Comparison of ENCODE assay signal across 8 mouse cellular contexts in genomic region chr11:47988697-47989533, GRCm38 (mm10). TPM values are rescaled to one million over a fixed set of nuclear protein-coding genes. Genes with fewer than 3 reads are reported as not detected.
DNase-seq lines count a peak whose midpoint lies in the region; ATAC-seq and TF ChIP-seq lines count a peak whose summit lies in the region.

Gene Sgcd (minus strand): TSS chr11:47988969.

- ATAC-seq in cerebellum, adult (ENCODE audit: insufficient number of reproducible peaks, low FRiP score, low TSS enrichment): peak; percentile 45
- ATAC-seq in embryonic facial prominence, embryonic 11.5 days (replicated peaks; ENCODE audit: insufficient number of reproducible peaks, low FRiP score, low TSS enrichment, low read depth): peak; percentile 95
- peak; percentile 93 for ATAC-seq in kidney, embryonic 15.5 days (replicated peaks; ENCODE audit: low FRiP score)
- peak; percentile 83 for ATAC-seq in limb, embryonic 14.5 days (ENCODE audit: low FRiP score, low read depth)
- peak; percentile 84 for ATAC-seq in neural tube, embryonic 15.5 days (ENCODE audit: low FRiP score)

- no peak for DNase-seq in cerebellum, adult 8-10 months
- peak; percentile 70 for DNase-seq in embryonic facial prominence, embryonic 11.5 days (ENCODE audit: low spot score)
- peak; percentile 91 for DNase-seq in heart, adult 11 months
- peak; percentile 29 for DNase-seq in limb, embryonic 14.5 days (ENCODE audit: low spot score)
- no peak for DNase-seq in c-Kit-positive CD71-positive TER-119-positive erythroid progenitor cells, embryonic 14.5 days (ENCODE audit: low spot score)

- no peaks in the 10 kb centered on the region for H3K36me3 ChIP-seq in embryonic facial prominence, embryonic 11.5 days (replicated peaks; ENCODE audit: control insufficient read depth, insufficient read depth, low read depth, low read length)
- H3K36me3 ChIP-seq in kidney, embryonic 15.5 days: no peaks in the 10 kb centered on the region
- no peaks in the 10 kb centered on the region for H3K36me3 ChIP-seq in limb, embryonic 14.5 days (ENCODE audit: control insufficient read depth, insufficient read depth, low read length)
- H3K36me3 ChIP-seq in neural tube, embryonic 15.5 days: no peaks in the 10 kb centered on the region

- H3K9ac ChIP-seq in embryonic facial prominence, embryonic 11.5 days (replicated peaks; ENCODE audit: low read length): peak within 1 kb of the TSS; percentile 68
- peak within 1 kb of the TSS; percentile 33 for H3K9ac ChIP-seq in kidney, embryonic 15.5 days
- H3K9ac ChIP-seq in limb, embryonic 14.5 days (ENCODE audit: low read depth, low read length, severe bottlenecking): peak within 1 kb of the TSS; percentile 66
- peak within 1 kb of the TSS; percentile 63 for H3K9ac ChIP-seq in neural tube, embryonic 15.5 days (replicated peaks)

- H3K9me3 ChIP-seq in embryonic facial prominence, embryonic 11.5 days (replicated peaks; ENCODE audit: control insufficient read depth, low read length): no peaks in the 10 kb centered on the region
- no peaks in the 10 kb centered on the region for H3K9me3 ChIP-seq in kidney, embryonic 15.5 days (replicated peaks)
- H3K9me3 ChIP-seq in limb, embryonic 14.5 days (ENCODE audit: control insufficient read depth, low read length): no peaks in the 10 kb centered on the region
- no peaks in the 10 kb centered on the region for H3K9me3 ChIP-seq in neural tube, embryonic 15.5 days (replicated peaks)

- peak within 1 kb of the TSS; percentile 70 for H3K4me3 ChIP-seq in embryonic facial prominence, embryonic 11.5 days (ENCODE audit: low read depth, low read length)
- peak within 1 kb of the TSS; percentile 62 for H3K4me3 ChIP-seq in kidney, embryonic 15.5 days (replicated peaks)
- peak within 1 kb of the TSS; percentile 64 for H3K4me3 ChIP-seq in limb, embryonic 14.5 days (replicated peaks; ENCODE audit: low read length)
- H3K4me3 ChIP-seq in neural tube, embryonic 15.5 days (replicated peaks): peak within 1 kb of the TSS; percentile 78

- WGBS in embryonic facial prominence, embryonic 11.5 days: under 1% methylated on average over 47 of the region's 67 CpGs
- WGBS in kidney, embryonic 15.5 days: under 1% methylated on average over 66 of the region's 67 CpGs
- under 1% methylated on average over 27 of the region's 67 CpGs for WGBS in limb, embryonic 14.5 days
- WGBS in neural tube, embryonic 15.5 days: under 1% methylated on average over 59 of the region's 67 CpGs

- H3K4me2 ChIP-seq in embryonic facial prominence, embryonic 11.5 days (ENCODE audit: low read depth, low read length): peak within 1 kb of the TSS; percentile 75
- H3K4me2 ChIP-seq in kidney, embryonic 15.5 days: peak within 1 kb of the TSS; percentile 97
- peak within 1 kb of the TSS; percentile 95 for H3K4me2 ChIP-seq in limb, embryonic 14.5 days (replicated peaks; ENCODE audit: low read depth, low read length, severe bottlenecking)
- peak within 1 kb of the TSS; percentile 92 for H3K4me2 ChIP-seq in neural tube, embryonic 15.5 days

- peaks cover 12% of the 10 kb centered on the region for H3K27me3 ChIP-seq in embryonic facial prominence, embryonic 11.5 days (ENCODE audit: control insufficient read depth, insufficient read depth, low read length)
- peaks cover 60% of the 10 kb centered on the region for H3K27me3 ChIP-seq in kidney, embryonic 15.5 days
- H3K27me3 ChIP-seq in limb, embryonic 14.5 days (ENCODE audit: control insufficient read depth, insufficient read depth, low read length): peaks cover 29% of the 10 kb centered on the region
- H3K27me3 ChIP-seq in neural tube, embryonic 15.5 days (replicated peaks): peaks cover 10% of the 10 kb centered on the region

- TF ChIP-seq POLR2A in limb, embryonic 14.5 days (IDR thresholded peaks at IDR 0.05; ENCODE audit: borderline replicate concordance, extremely low read depth, insufficient read depth, insufficient read length): no peak

- H3K27ac ChIP-seq in embryonic facial prominence, embryonic 11.5 days (replicated peaks; ENCODE audit: low read depth, low read length): no peak within 1 kb of the TSS
- H3K27ac ChIP-seq in kidney, embryonic 15.5 days: no peak within 1 kb of the TSS
- H3K27ac ChIP-seq in limb, embryonic 14.5 days (replicated peaks; ENCODE audit: low read depth, low read length): 0 out of 2 replicates have a peak within 1 kb of the TSS, but pooled peaks have one; percentile 5
- H3K27ac ChIP-seq in neural tube, embryonic 15.5 days (replicated peaks): peak within 1 kb of the TSS; percentile 79

- peaks cover 2% of the 10 kb centered on the region; the same call in 1 of the 2 replicates for H3K4me1 ChIP-seq in embryonic facial prominence, embryonic 11.5 days (ENCODE audit: control insufficient read depth, insufficient read depth, low read length)
- H3K4me1 ChIP-seq in kidney, embryonic 15.5 days: peaks cover 9% of the 10 kb centered on the region
- H3K4me1 ChIP-seq in limb, embryonic 14.5 days (ENCODE audit: control insufficient read depth, insufficient read depth, low read length): 0 out of 2 replicates have a peak, but pooled peaks cover 4% of the 10 kb centered on the region
- peaks cover 23% of the 10 kb centered on the region for H3K4me1 ChIP-seq in neural tube, embryonic 15.5 days

RNA-seq across cellular contexts. Expression of gene Sgcd, which starts in this region (rescaled TPM):
- polyA plus RNA-seq in embryonic facial prominence, embryonic 11.5 days (2014; fragmentation: Nextera tagmentation; extraction: Ambion mirVana): 3.2 and 3.4 TPM in 2 replicates
- polyA plus RNA-seq in kidney, embryonic 15.5 days (2015; fragmentation: Nextera tagmentation; extraction: Ambion mirVana): 2.2 and 2.8 TPM in 2 replicates
- polyA plus RNA-seq in limb, embryonic 14.5 days (2012; rRNA removed): 8.4 and 9.4 TPM in 2 replicates
- 13.0 and 14.3 TPM in 2 replicates for polyA plus RNA-seq in limb, embryonic 14.5 days (2014; fragmentation: Nextera tagmentation; extraction: Ambion mirVana)
- 4.9 and 6.8 TPM in 2 replicates for polyA plus RNA-seq in neural tube, embryonic 15.5 days (2015; fragmentation: Nextera tagmentation; extraction: Ambion mirVana)

Comparison
In these comparisons a context has a peak if more than half of its experiments do, and no peak if none do; other contexts are left out.
1. ATAC-seq: peak in every context shown above with its lines; median percentile 95 in embryonic facial prominence, embryonic 11.5 days; 93 in kidney, embryonic 15.5 days; 84 in neural tube, embryonic 15.5 days; 83 in limb, embryonic 14.5 days; 45 in cerebellum, adult.
2. DNase-seq: peak in embryonic facial prominence, embryonic 11.5 days (single experiment), heart, adult 11 months (single experiment) and limb, embryonic 14.5 days (single experiment); none in cerebellum, adult 8-10 months (single experiment) and c-Kit-positive CD71-positive TER-119-positive erythroid progenitor cells, embryonic 14.5 days (single experiment).
3. H3K27ac ChIP-seq: peak in limb, embryonic 14.5 days (single experiment) and neural tube, embryonic 15.5 days (single experiment); none in embryonic facial prominence, embryonic 11.5 days (single experiment) and kidney, embryonic 15.5 days (single experiment).
4. Peak in every context shown above with its lines, with median percentiles within 50 percentile points of each other: H3K4me2 ChIP-seq, H3K4me3 ChIP-seq and H3K9ac ChIP-seq.